Mouse (Mus musculus): ENCODE measurements around the gene Ranbp1.
"Not testable (repeated sequence)": the region's sequence is repeated elsewhere in the genome, so short reads cannot be mapped to it uniquely, and the experiment has no call there.

Ranbp1 gene

GRCm38 (mm10) chr16:18202061-18202460 is 46.5 kb downstream of the Ranbp1 start:
- DNase-seq (ENCODE audit: low read depth): no peak

- DNase-seq (ENCODE audit: low read depth): no peak
These were observed 46.9 kb downstream of the Ranbp1 start for GRCm38 (mm10) chr16:18201620-18202019.

DNA sequence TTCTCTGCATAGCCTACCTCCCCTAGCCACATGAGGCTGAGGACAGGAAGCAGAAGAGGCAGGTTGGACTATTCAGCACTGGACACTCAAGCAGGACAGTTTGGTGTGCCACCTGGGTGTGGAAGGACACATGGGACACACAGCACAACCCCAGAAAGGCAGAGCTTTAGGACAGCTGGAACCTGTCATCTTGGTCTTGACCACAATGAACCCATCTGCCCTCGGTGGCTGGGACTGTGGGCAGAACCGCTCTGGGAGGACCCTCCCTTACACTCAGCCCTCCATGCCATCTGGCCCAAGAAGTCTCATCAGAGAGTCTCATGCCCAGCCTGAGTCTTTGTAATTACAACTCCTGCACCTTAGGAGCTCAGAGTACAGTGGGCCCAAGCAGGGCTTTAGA is 48.5 kb downstream of the Ranbp1 start:
- DNase-seq (ENCODE audit: low read depth): no peak

DNA sequence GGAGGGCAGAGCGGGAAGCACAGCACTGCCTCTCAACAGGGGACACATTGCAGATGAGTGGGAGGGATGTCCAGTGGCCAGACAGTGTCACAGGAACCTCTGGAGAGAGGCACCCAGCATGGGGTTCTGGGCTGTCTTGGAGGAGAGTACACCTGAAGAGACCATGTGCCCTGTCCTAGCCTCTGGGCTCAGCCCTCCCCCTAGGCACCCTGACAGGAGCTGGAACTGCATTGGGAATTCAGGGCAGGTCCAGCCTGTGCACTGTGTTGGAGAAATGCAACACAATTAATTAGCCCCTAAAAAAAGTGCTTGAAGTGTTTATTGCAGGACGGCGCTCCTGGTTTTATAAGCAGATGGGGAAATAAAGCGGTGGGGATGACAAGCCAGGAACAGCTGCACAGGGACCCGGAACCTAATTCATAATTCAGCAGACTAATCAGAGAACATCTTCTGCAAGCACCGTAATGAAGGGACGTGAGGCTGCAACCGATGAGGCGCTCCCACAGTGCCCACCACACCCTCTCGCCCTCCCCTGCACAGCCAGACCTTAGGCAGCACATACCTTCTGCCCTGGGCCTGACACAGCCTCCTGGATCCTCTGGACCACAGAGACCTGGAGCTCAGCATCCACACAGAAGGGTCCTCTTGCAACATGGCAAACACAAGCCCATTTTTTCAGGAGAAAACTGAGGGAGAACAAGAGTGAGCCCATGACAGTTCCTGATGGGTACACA is 50.0 kb downstream of the Ranbp1 start:
- DNase-seq (ENCODE audit: low read depth): no peak

GRCm38 (mm10) chr16:18197881-18198280 is 50.7 kb downstream of the Ranbp1 start:
- DNase-seq (ENCODE audit: low read depth): no peak

- not testable (repeated sequence) for DNase-seq (ENCODE audit: low read depth)
These were observed 53.0 kb downstream of the Ranbp1 start for GRCm38 (mm10) chr16:18195561-18195960.

DNA sequence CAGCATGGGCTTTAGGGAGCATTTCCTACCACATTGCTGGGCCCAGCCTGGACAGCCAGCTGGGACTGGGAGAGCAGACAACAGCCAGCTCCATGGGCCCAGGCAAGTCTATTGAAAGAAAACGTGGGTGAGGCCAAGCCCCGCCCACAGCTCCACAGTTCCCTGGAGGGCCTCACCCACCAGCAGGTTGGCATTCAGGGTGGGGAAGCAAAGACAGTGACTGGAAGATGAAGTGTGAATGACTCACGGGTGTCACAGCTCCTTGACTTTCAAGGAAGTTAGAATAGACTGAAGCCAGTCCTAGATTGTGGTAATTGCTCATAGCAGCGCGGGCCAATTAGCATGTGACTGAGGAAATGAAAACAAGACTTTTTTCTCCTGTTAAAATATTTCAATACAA is 53.5 kb downstream of the Ranbp1 start:
- no peak for DNase-seq (ENCODE audit: low read depth)

DNA sequence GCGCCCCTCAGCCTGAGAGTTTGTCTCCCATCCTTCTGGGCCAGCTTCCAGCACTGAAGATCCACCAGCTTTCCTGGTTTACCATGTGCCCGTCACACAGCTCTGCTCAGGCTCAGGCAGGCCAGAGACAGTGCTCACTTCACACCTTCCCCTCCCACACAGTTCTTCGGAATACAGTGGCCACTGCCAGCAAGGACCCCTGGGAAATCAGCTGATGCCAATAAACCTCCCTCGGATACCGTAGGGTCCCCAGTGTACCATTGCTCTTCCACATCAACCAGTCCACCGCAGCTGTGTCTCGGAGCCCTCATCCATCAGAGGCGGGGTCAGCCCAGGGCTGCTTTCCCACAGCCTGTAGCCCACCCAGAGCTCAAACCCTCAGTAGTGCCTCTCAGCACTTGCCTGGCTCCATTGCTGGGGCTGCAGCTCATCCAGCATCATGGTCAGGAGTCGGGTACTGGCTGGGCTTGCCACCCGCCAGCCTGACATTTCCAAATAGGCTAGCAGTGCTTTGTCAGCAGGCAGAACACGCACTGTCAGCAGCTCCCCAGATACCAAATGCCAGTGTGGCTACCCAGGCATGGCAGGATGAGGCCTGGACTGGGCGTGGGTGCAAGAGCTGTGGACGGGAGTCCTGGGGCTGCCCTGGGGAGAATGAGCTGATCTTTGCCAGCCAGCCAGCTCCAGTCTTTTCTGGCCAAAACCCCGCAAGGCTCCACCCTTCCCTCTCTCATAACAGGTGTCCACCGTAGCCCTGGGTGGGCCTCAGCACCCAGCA is 54.1 kb downstream of the Ranbp1 start:
- no peak for DNase-seq (ENCODE audit: low read depth)

DNA sequence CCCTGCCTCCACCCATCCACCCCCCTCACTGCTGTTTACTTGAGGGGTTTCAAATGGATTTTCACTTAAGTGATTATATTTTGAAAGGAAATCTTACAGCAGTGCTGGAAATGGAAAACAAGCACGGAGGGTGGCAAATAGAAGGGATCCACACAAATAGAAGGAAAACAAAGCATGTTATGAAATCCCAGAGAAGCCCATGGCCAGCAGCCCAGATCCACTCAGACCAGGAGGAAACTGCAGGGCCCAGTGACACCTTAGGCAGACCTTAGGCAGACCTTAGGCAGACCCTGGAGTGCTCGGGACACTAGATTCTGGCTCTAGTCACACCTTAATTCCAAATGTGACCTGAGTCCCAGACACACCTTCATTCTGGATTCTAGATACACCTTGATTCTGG is 57.5 kb downstream of the Ranbp1 start:
- no peak for DNase-seq (ENCODE audit: low read depth)
